Mouse (Mus musculus) limb, embryonic 13.5 days (tissue): ENCODE measurements at regions not wholly inside any gene's neighbourhood (a gene's known extent, or its start where the extent isn't known, plus 50 kb on each side); places are given as distances from the start of the nearest gene placed in this dataset.

Experiments used
- ATAC-seq: fragments of 200-750 bp; cut with Nextera tagmentation; 2 replicates; pipeline ENCODE4 v1.8.0; 2017; ENCODE audit warnings: low read depth, moderate number of reproducible peaks, moderate TSS enrichment; ENCODE audit not compliant: low FRiP score
- H3K27ac ChIP-seq: fragments of 300-500 bp; sonication (generic); 2 replicates; pipeline ENCODE4 v1.5.1; 2015; ENCODE audit warnings: inconsistent platforms, mild to moderate bottlenecking, moderate library complexity
- H3K27me3 ChIP-seq: fragments of 300-500 bp; sonication (generic); 2 replicates; pipeline ENCODE4 v1.6.1; 2015; ENCODE audit warnings: mild to moderate bottlenecking, inconsistent platforms
- H3K36me3 ChIP-seq: fragments of 300-500 bp; sonication (generic); 2 replicates; pipeline ENCODE4 v1.6.1; 2015; ENCODE audit warnings: inconsistent platforms, mild to moderate bottlenecking, moderate library complexity
- H3K4me1 ChIP-seq: fragments of 300-500 bp; sonication (generic); 2 replicates; pipeline ENCODE4 v1.6.1; 2015; ENCODE audit warnings: inconsistent platforms
- H3K4me2 ChIP-seq: fragments of 300-500 bp; sonication (generic); replicated peaks from 2 replicates; pipeline ENCODE4 v1.6.1; 2015; ENCODE audit warnings: inconsistent platforms, mild to moderate bottlenecking, moderate library complexity
- H3K4me3 ChIP-seq: fragments of 300-500 bp; sonication (generic); 2 replicates; pipeline ENCODE4 v1.5.1; 2015; ENCODE audit warnings: moderate library complexity, mild to moderate bottlenecking, inconsistent platforms
- H3K9ac ChIP-seq: fragments of 300-500 bp; sonication (generic); 2 replicates; pipeline ENCODE4 v1.6.1; 2015; ENCODE audit warnings: mild to moderate bottlenecking, inconsistent platforms
- H3K9me3 ChIP-seq: fragments of 300-500 bp; sonication (generic); 2 replicates; pipeline ENCODE4 v1.6.1; 2016; ENCODE audit warnings: inconsistent platforms
- WGBS: fragments of 180-500 bp; shearing (Covaris S2); methylation state at CpG from one replicate; pipeline ENCODE4 v1.1.7; 2015; 5-methylcytosine and 5-hydroxymethylcytosine counted together

DNA sequence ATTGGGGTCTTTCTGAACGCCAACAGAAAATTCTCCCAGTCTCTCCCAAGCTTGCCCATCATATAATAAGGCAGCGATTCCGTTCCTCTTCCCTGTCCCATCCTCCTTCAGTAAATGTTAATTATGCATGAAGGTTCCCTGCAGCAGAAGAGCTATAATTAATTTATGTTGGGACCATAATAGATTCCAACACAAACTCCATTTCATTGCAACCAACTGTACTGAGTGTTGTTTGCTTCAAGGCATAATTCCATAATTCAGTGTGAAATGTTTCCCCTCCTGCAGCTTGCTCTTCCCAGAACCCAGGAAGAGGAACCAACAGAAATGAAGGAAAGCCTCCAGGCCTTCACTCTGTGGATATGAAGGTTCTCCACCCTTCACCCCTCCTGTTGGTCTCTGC lies 129.0 kb upstream of the B3gat1 start:
- no peaks in the 10 kb centered on the region for H3K36me3 ChIP-seq
- no peak for ATAC-seq
- H3K9ac ChIP-seq: no peak overlapping the region
- no peak overlapping the region for H3K4me3 ChIP-seq
- no peaks in the 10 kb centered on the region for H3K4me1 ChIP-seq
- H3K27me3 ChIP-seq: no peaks in the 10 kb centered on the region
- no peak overlapping the region for H3K27ac ChIP-seq
- no peaks in the 10 kb centered on the region for H3K9me3 ChIP-seq
- WGBS: 82% methylated on average over 3 of the region's 3 CpGs
- H3K4me2 ChIP-seq: no peak overlapping the region

DNA sequence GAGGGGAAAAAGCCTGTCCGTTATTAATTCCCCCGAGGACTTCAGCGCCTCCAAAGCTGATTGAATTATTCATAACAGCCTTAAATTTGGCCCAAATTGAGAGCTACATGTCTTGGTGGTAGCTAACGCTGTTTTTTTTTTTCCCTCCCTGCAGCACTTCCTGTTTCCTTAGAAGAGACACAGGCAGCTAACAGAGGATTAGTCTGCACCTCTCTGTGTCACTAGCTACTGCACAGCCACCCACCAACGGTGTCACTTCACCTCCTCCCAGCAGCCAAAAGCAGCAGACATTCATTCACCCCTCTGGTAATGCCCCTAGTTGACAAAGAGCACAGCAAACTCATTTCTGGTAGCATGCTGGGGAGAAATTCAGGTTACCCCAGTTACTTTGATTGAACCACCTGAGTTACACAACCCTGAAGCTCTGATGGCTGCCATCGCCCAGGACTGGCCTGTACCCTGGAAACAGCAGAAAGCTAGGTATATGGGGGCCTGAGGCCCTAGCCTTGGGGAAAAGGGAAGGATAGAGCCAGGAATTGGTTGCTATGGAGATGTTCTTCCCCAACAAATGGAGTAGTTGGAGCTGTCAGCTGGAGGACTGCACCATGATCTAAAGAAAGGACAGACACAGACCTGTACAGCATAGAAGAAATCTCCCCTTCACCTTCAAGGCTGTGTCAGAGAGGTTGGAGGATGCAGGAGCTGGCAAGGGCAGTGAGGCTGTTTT lies 121.7 kb upstream of the B3gat1 start:
- no peak overlapping the region for H3K4me2 ChIP-seq
- no peaks in the 10 kb centered on the region for H3K4me1 ChIP-seq
- no peak overlapping the region for H3K27ac ChIP-seq
- H3K9ac ChIP-seq: no peak overlapping the region
- WGBS: 65% methylated on average over 6 of the region's 6 CpGs
- H3K9me3 ChIP-seq: 0 out of 2 replicates have a peak, but pooled peaks cover 2% of the 10 kb centered on the region
- no peak overlapping the region for H3K4me3 ChIP-seq
- H3K27me3 ChIP-seq: no peaks in the 10 kb centered on the region
- no peaks in the 10 kb centered on the region for H3K36me3 ChIP-seq
- no peak for ATAC-seq

DNA sequence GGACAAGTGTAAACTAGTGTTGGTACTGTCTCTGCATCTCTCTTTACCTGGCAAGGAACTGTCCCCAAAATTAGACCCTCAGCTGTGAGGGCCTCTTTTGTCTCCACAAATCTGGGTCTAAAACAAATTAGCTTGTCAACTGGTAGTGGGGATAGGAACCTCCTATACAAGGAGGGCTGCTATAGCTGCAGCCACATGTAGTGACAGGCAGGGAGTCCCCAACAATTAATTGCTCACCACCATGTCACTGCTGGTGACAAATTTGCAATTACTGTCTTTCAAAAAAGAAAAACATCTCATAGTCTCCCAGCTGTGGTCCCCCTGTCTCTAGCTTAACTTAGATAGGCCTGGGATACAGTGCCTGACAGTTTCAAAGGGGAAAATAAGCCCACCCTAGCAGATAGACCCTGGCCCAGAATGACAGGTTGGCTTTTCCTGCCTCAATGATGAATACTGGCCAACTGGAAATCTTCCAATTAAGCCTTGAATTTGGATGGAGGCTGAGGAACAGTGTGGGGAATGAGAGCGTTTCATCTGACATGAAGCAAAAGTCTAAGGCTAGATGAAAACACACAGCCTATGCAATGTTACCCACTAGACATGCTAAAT lies 110.6 kb upstream of the B3gat1 start:
- Histone ChIP-seq H3K4me3 (no peak overlapping the region), H3K27ac (no peak overlapping the region), H3K9me3 (no peaks in the 10 kb centered on the region), H3K27me3 (no peaks in the 10 kb centered on the region), H3K36me3 (no peaks in the 10 kb centered on the region), H3K9ac (no peak overlapping the region), H3K4me1 (no peaks in the 10 kb centered on the region), H3K4me2 (no peak overlapping the region)
- WGBS: 94% methylated on average over 1 of the region's 1 CpGs
- ATAC-seq: no peak

DNA sequence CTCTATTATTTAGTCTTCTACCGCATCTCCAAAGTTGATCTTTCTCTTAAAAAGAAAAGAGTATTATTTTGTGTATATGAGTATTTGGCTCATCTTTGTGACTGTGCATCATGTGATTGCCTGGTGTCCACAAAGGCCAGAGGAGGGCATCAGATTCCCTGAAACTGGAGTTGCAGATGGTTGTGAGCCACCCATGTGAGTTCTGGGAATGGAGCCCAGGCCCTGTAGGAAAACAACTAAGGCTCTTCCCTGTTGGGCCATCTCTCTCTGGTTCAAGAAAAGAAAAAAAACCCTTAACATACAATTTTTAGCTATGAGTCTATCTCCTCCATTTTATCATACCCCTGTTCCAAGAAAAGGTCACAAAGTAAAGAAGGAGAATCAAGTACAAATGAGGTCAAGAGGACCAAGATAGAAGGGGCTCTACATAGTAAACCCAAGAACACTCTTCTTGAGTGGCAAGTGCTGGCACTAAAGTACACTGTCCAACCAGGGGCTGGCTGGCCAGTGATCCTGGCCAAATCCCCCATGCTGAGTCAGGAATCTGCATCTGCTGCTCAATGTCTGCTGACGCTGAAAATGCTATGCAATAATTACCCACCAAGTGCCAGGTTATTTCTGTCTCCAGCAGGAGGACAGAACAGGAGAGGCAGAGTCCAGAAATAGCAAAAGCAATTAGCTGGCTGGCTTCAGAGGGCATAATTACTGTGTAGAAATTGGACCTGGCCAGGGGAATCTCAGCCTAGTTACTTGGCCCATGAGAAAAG lies 108.2 kb upstream of the B3gat1 start:
- Histone ChIP-seq H3K27me3 (no peaks in the 10 kb centered on the region), H3K4me3 (no peak overlapping the region), H3K9me3 (no peaks in the 10 kb centered on the region), H3K27ac (no peak overlapping the region), H3K9ac (no peak overlapping the region), H3K4me2 (no peak overlapping the region), H3K4me1 (no peaks in the 10 kb centered on the region), H3K36me3 (no peaks in the 10 kb centered on the region)
- ATAC-seq: no peak
- 62% methylated on average over 2 of the region's 2 CpGs for WGBS

DNA sequence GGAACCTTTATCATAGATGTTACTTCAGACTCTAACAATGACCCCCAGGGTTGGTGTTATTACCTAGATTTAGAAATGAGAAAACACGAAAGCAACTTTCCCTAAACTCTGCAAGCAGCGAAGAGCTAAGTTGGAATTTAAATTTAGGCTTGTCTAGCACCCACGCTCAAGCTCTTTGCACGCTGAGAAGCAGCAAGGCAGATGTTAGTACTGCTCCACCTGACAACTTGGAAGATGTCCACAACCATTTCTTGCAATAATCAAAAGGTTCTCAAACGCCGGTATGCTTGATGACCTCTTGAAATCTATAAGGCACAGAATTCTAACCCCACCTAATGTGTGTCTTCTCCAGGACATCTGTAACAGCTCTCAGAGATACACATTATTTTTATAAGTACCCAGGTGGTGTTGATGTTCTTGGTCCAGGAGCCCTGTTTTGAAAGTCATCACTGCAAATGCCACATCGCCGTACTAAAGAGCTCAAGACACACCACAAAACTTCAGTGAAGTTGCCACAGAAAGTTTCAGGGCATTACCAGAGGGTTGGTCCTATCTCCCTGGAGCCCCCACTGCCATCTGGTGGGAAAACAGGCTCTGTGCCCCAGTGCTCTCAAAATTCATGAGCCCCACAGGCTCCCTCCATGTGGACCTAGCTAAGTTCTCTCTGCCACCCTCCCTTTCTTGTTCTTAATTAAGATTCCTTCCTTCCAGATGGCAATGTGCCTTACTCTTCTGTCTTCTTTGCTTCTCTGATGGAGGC lies 100.5 kb upstream of the B3gat1 start:
- no peak for ATAC-seq
- Histone ChIP-seq H3K9ac (no peak overlapping the region), H3K27me3 (no peaks in the 10 kb centered on the region), H3K4me2 (no peak overlapping the region), H3K4me1 (no peaks in the 10 kb centered on the region), H3K4me3 (no peak overlapping the region), H3K27ac (no peak overlapping the region), H3K9me3 (no peaks in the 10 kb centered on the region), H3K36me3 (no peaks in the 10 kb centered on the region)
- 89% methylated on average over 8 of the region's 8 CpGs for WGBS

DNA sequence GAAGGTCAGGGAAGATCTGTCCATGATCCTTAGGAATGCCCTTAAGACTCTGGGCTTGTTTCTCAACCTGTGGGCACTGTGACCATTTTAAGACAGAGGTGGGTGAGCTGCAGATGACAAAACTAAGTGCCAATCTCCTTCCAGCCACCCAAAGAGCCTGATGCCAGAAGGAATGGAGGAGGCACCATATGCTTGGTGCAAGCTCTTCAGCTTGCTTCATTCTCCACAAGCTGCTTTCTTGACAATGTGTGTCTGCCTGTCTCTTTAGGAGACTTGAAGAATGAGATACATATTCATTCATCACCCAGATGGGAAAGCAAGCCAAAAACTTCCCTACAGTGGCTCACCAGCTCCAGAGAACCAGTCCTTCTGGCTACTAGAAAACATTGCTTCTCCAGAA lies 98.3 kb upstream of the B3gat1 start:
- Histone ChIP-seq H3K9ac (no peak overlapping the region), H3K27ac (no peak overlapping the region), H3K4me2 (no peak overlapping the region), H3K9me3 (no peaks in the 10 kb centered on the region), H3K4me3 (no peak overlapping the region), H3K4me1 (no peaks in the 10 kb centered on the region), H3K27me3 (no peaks in the 10 kb centered on the region), H3K36me3 (no peaks in the 10 kb centered on the region)
- no peak for ATAC-seq

DNA sequence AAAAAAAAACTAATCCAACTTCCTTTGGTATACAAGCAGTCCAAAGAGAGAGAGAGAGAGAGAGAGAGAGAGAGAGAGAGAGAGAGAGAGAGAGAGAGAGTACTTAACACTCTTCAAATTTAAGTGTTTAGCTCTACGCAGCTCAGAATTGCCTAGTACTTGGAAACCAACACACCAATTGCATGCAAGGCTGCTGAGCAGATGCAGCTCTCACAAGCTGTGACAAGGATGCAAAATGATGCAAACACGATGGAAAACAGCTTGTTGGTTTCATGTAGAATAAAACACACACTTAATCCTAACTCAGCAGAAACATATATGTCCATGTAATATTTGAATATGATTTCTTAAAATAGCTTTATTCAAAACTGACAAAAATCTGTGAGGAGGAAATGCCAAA lies 94.9 kb upstream of the B3gat1 start:
- 79% methylated on average over 2 of the region's 2 CpGs for WGBS
- Histone ChIP-seq H3K9me3 (no peaks in the 10 kb centered on the region), H3K4me3 (no peak overlapping the region), H3K9ac (no peak overlapping the region), H3K27ac (no peak overlapping the region), H3K4me2 (no peak overlapping the region), H3K27me3 (no peaks in the 10 kb centered on the region), H3K36me3 (no peaks in the 10 kb centered on the region), H3K4me1 (no peaks in the 10 kb centered on the region)
- ATAC-seq: no peak

DNA sequence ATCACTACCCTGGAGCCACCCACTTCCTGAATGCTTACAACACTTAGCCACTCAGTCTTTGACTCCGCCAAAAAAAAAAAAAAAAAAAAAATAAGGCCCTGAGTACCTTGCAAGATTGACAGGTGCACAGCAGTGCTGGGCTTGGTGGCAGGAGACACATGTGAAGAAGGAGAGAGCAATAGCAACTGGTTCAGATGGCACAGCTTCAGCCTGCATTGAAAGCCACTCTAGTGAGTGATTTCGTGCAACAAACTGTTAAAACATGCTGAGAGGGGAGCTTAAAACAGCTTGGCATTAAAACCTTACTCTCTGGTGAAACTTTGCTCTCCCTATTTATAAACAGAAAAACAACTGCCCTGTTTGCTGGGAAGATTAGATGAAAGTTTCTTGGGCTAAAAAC lies 91.2 kb upstream of the B3gat1 start:
- Histone ChIP-seq H3K9me3 (no peaks in the 10 kb centered on the region), H3K4me2 (no peak overlapping the region), H3K36me3 (no peaks in the 10 kb centered on the region), H3K9ac (no peak overlapping the region), H3K4me1 (no peaks in the 10 kb centered on the region), H3K4me3 (no peak overlapping the region), H3K27me3 (no peaks in the 10 kb centered on the region), H3K27ac (no peak overlapping the region)
- ATAC-seq: no peak
- 71% methylated on average over 2 of the region's 2 CpGs for WGBS

DNA sequence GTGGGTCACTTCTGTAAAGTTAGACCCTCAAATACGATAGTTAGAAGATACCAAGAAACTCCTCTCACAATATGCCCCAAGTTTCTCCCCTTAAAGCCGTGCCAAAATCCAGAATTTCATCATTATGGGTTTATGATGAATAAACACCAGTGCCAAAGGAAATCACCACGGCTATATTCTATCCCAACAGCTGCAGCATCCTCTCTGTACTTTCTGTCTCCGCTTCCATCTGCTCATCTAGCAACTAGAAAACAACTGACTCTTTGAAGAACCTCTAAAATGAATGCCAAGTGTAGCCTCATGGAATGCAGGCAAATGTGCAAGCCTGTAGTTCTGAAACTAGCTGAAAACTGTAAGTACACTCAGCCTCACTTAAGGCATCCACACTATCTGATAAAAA lies 90.7 kb upstream of the B3gat1 start:
- ATAC-seq: no peak
- H3K4me3 ChIP-seq: no peak overlapping the region
- no peaks in the 10 kb centered on the region for H3K27me3 ChIP-seq
- H3K9ac ChIP-seq: no peak overlapping the region
- H3K27ac ChIP-seq: no peak overlapping the region
- WGBS: 78% methylated on average over 4 of the region's 4 CpGs
- no peak overlapping the region for H3K4me2 ChIP-seq
- H3K9me3 ChIP-seq: no peaks in the 10 kb centered on the region
- H3K36me3 ChIP-seq: no peaks in the 10 kb centered on the region
- H3K4me1 ChIP-seq: no peaks in the 10 kb centered on the region

DNA sequence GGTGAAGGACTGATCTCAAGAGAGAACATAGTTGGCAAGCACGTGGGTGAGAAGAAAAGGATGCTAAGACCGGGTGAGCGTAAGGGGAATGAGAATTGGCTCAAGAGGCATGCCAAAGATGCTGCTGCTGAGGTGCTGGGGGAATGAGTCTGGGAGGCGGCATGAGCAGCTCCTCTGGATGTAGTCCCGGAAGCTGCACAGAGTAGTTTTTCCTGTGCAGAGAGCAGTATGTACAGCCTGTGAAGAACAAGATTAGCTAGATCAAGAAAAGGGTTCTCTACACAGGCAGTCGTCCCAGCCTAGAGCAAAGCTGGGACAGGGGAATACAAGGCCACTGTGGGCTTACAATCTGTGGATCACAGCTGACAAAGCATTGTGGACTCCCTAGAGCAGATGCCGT lies 84.0 kb upstream of the B3gat1 start:
- no peak for ATAC-seq
- WGBS: 73% methylated on average over 7 of the region's 7 CpGs
- H3K27me3 ChIP-seq: no peaks in the 10 kb centered on the region
- no peaks in the 10 kb centered on the region for H3K4me1 ChIP-seq
- no peak overlapping the region for H3K4me3 ChIP-seq
- H3K9me3 ChIP-seq: no peaks in the 10 kb centered on the region
- no peak overlapping the region for H3K27ac ChIP-seq
- no peak overlapping the region for H3K4me2 ChIP-seq
- H3K36me3 ChIP-seq: no peaks in the 10 kb centered on the region
- no peak overlapping the region for H3K9ac ChIP-seq

DNA sequence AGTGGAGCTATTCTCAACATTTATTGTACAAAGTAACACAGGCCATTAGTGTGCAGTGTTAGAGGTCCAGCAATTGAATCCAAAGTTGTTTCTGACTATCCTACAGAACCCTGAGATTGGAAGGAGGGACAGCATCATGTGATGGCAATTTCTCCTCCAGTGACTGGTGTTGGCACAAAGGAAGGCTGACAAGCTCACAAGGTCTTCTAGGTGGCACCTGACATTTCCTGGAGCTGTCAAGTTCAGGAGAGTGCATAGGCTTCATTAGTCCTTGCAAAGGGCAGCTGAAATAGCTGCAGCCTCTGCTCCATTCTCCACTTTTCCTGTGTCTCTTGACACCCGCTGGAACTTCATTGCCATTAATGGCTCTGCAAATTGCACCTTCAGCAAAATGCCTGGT lies 80.6 kb upstream of the B3gat1 start:
- no peaks in the 10 kb centered on the region for H3K27me3 ChIP-seq
- H3K9ac ChIP-seq: no peak overlapping the region
- no peak overlapping the region for H3K4me3 ChIP-seq
- no peaks in the 10 kb centered on the region for H3K9me3 ChIP-seq
- H3K4me2 ChIP-seq: no peak overlapping the region
- H3K27ac ChIP-seq: no peak overlapping the region
- ATAC-seq: no peak
- H3K4me1 ChIP-seq: no peaks in the 10 kb centered on the region
- WGBS: 19% methylated on average over 1 of the region's 1 CpGs
- H3K36me3 ChIP-seq: no peaks in the 10 kb centered on the region

DNA sequence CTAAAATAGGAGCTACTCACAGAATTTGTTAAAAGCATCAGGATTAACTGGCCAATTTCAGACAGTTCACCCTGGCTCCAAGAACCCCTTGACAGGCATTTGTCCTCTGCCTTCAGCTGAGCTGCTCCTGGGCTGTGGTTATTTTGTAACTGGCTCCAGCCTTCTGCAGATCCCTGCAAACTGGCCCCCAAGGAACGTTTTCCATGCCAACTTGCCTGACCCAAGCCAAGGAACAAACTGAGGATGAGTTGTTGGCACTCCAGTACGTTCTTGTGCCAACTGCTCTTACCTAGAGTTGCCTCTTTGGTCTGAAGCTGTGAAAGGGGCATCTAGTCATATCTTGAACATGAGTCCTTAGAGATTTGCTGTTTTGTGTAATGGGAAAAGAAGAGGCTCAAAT lies 74.2 kb upstream of the B3gat1 start:
- no peak overlapping the region for H3K9ac ChIP-seq
- no peaks in the 10 kb centered on the region for H3K4me1 ChIP-seq
- H3K36me3 ChIP-seq: no peaks in the 10 kb centered on the region
- H3K27me3 ChIP-seq: no peaks in the 10 kb centered on the region
- no peak overlapping the region for H3K4me3 ChIP-seq
- H3K27ac ChIP-seq: no peak overlapping the region
- no peak overlapping the region for H3K4me2 ChIP-seq
- H3K9me3 ChIP-seq: no peaks in the 10 kb centered on the region
- WGBS: 64% methylated on average over 2 of the region's 2 CpGs
- ATAC-seq: no peak
